Mouse (Mus musculus): Measurements from ENCODE around the gene Spag6. TPM values are rescaled to one million over a fixed set of nuclear protein-coding genes. Genes with fewer than 3 reads are reported as not detected.

Spag6 gene
- polyA plus RNA-seq, 1 experiment from 2014 or later: not detected

DNA sequence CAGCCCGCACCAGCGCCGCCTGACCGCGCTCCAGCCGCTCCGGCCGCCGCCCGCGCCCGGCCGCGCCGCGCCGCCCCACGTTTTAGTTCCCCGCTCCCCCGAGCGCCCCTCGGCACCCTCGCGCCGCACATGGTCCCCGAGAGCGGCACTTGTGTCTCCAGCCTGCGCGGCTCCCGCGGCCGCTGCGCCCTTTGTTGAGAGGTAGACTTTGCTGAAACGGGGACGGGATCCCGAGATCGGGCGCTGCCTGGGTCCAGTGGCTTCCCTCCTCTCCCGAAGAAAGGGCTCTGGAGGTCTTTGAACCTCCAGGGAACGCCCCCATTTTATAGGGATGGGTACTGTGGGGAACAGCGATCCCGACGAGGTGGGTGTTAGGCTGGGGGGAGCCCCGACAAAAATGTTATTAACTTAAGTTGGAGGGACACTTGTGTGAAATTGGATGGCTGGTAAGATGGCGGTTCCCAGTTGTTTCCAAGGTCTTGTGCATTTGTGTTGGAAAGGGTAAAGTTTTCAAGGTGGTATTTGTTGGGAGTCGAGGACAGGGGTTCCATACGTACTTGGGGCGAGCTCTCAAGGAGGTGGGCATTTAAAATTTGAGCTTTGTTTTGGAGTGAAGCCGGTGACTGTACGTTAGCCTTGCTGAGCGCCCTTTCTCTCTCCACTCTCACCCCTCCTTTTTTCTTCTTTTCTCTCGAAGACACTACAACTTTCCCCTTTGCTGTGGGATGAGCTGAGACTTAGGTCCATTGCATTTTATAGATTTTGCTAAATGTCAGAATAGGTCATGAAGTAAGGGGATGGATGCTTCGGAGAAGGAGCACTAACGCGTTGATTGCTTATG is 16.0 kb upstream of the Spag6 start:
- peak overlapping the region; percentile 88 for H3K4me2 ChIP-seq (replicated peaks; ENCODE audit: low read depth)
- H3K27me3 ChIP-seq (replicated peaks; ENCODE audit: control insufficient read depth, insufficient read depth, low read length): peaks cover 24% of the 10 kb centered on the region
- H3K9me3 ChIP-seq (ENCODE audit: control insufficient read depth): no peaks in the 10 kb centered on the region
- H3K27ac ChIP-seq (ENCODE audit: low read depth, low read length): no peak overlapping the region
- WGBS: 1% methylated on average over 55 of the region's 55 CpGs
- H3K9ac ChIP-seq (ENCODE audit: low read depth, low read length): peak overlapping the region; percentile 88
- no peak for TF ChIP-seq CTCF (IDR thresholded peaks at IDR 0.05; ENCODE audit: low read depth)
- peak overlapping the region; percentile 79 for H3K4me3 ChIP-seq (ENCODE audit: low read depth, low read length)
- peaks cover 7% of the 10 kb centered on the region for H3K4me1 ChIP-seq (replicated peaks; ENCODE audit: control insufficient read depth, insufficient read depth, low read length)
- no peaks in the 10 kb centered on the region for H3K36me3 ChIP-seq (ENCODE audit: control insufficient read depth, insufficient read depth)
- ATAC-seq: 0 out of 2 replicates have a peak, but pooled peaks have one; percentile 2

DNA sequence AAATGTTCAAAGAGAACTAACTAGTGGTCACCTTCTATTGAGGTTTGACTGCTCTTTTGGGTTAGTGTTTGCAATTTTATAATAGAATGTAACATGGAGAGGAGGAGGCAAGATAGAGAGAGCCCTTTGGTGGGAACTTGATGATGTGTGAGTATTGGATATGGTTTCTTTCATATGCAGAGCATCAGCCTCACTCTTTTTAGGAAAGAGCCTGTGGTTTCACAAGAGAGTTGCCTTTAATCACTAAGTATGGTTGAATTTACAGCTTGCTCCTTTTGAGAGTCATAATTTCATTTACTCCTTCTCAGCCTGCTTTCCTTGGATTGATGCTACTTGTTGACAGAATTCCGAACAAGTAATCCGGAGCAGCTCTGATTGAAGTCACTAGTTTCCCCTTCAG is 14.1 kb upstream of the Spag6 start:
- Histone ChIP-seq H3K4me3 (ENCODE audit: low read depth, low read length) (no peak overlapping the region), H3K4me2 (replicated peaks; ENCODE audit: low read depth) (no peak overlapping the region), H3K36me3 (ENCODE audit: control insufficient read depth, insufficient read depth) (peaks cover 6% of the 10 kb centered on the region; the same call in 1 of the 2 replicates), H3K27ac (ENCODE audit: low read depth, low read length) (no peak overlapping the region), H3K9me3 (ENCODE audit: control insufficient read depth) (no peaks in the 10 kb centered on the region), H3K4me1 (replicated peaks; ENCODE audit: control insufficient read depth, insufficient read depth, low read length) (peaks cover 7% of the 10 kb centered on the region), H3K27me3 (replicated peaks; ENCODE audit: control insufficient read depth, insufficient read depth, low read length) (peaks cover 24% of the 10 kb centered on the region), H3K9ac (ENCODE audit: low read depth, low read length) (no peak overlapping the region)
- 95% methylated on average over 2 of the region's 2 CpGs for WGBS
- no peak for ATAC-seq
- TF ChIP-seq CTCF (IDR thresholded peaks at IDR 0.05; ENCODE audit: low read depth): no peak

DNA sequence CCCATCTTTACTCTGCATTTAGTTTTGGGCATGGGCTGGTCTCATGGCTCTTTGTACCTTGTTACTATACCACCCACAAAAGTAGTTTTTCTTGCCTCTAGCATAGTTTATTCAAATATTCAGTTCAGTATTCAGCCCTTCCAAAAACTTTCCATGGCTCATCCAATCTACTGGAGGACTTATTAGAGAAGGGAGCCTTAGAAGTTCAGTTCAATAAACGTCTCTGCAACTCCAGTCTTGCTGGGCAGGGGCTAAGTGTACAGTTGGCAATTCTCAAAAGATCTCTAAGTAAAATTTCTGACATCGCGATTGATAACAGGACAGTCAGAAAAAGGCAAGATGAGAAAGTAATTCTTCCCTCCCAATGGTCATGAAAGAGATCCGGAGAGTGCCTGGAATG is 13.3 kb upstream of the Spag6 start:
- peak overlapping the region; percentile 13; the same call in 1 of the 2 replicates for H3K4me3 ChIP-seq (ENCODE audit: low read depth, low read length)

DNA sequence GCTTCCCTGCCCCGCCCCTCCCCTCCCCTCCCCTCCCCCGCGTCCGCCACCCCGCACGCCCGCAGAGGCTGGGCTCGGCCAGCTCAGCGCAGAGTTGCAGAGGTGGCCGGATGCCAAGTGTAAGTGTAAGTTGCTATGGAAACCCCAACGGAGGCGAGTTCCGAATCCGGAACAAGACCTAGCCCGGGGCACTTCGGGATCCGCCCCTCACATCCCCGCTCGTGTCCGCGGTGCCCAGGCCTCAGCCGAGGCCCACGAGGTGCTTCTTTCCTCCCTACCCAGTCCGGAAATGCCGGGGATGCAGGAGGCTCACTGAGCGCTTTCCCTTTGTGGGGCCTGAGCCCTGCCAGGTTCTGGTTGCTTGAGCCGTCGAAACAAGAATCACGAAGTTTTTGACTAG is 12.9 kb upstream of the Spag6 start:
- TF ChIP-seq CTCF (IDR thresholded peaks at IDR 0.05; ENCODE audit: low read depth): no peak
- Histone ChIP-seq H3K4me3 (ENCODE audit: low read depth, low read length) (peak overlapping the region; percentile 13; the same call in 1 of the 2 replicates), H3K9ac (ENCODE audit: low read depth, low read length) (no peak overlapping the region), H3K4me1 (replicated peaks; ENCODE audit: control insufficient read depth, insufficient read depth, low read length) (peaks cover 7% of the 10 kb centered on the region), H3K27me3 (replicated peaks; ENCODE audit: control insufficient read depth, insufficient read depth, low read length) (peaks cover 24% of the 10 kb centered on the region), H3K9me3 (ENCODE audit: control insufficient read depth) (no peaks in the 10 kb centered on the region), H3K27ac (ENCODE audit: low read depth, low read length) (no peak overlapping the region), H3K36me3 (ENCODE audit: control insufficient read depth, insufficient read depth) (peaks cover 6% of the 10 kb centered on the region; the same call in 1 of the 2 replicates), H3K4me2 (replicated peaks; ENCODE audit: low read depth) (peak overlapping the region; percentile 59)
- WGBS: 33% methylated on average over 29 of the region's 29 CpGs
- ATAC-seq: no peak

More for the DNA sequence above, 13.3 kb upstream of the Spag6 start:
- Histone ChIP-seq H3K4me2 (replicated peaks; ENCODE audit: low read depth) (peak overlapping the region; percentile 59), H3K36me3 (ENCODE audit: control insufficient read depth, insufficient read depth) (peaks cover 6% of the 10 kb centered on the region; the same call in 1 of the 2 replicates), H3K9ac (ENCODE audit: low read depth, low read length) (no peak overlapping the region), H3K27ac (ENCODE audit: low read depth, low read length) (no peak overlapping the region), H3K27me3 (replicated peaks; ENCODE audit: control insufficient read depth, insufficient read depth, low read length) (peaks cover 24% of the 10 kb centered on the region), H3K4me1 (replicated peaks; ENCODE audit: control insufficient read depth, insufficient read depth, low read length) (peaks cover 7% of the 10 kb centered on the region), H3K9me3 (ENCODE audit: control insufficient read depth) (no peaks in the 10 kb centered on the region)
- WGBS: 14% methylated on average over 4 of the region's 4 CpGs
- ATAC-seq: no peak
- no peak for TF ChIP-seq CTCF (IDR thresholded peaks at IDR 0.05; ENCODE audit: low read depth)

DNA sequence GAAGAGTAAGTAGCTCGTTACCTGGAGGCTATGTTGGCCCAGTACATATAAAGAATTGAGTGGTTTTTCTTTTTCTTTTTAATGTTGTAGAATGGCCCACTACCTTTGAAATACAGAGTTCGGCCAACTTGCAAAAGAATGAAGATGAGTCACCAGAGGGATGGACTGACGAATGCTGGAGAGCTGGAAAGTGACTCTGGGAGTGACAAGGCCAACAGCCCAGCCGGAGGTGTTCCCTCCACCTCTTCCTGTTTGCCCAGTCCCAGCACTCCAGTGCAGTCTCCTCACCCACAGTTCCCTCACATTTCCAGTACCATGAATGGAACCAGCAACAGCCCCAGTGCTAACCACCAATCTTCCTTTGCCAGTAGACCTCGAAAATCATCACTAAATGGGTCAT is 9.8 kb upstream of the Spag6 start:
- Histone ChIP-seq H3K27ac (ENCODE audit: low read depth, low read length) (no peak overlapping the region), H3K4me1 (replicated peaks; ENCODE audit: control insufficient read depth, insufficient read depth, low read length) (no peaks in the 10 kb centered on the region), H3K9me3 (ENCODE audit: control insufficient read depth) (no peaks in the 10 kb centered on the region), H3K9ac (ENCODE audit: low read depth, low read length) (no peak overlapping the region), H3K4me2 (replicated peaks; ENCODE audit: low read depth) (no peak overlapping the region), H3K4me3 (ENCODE audit: low read depth, low read length) (no peak overlapping the region), H3K36me3 (ENCODE audit: control insufficient read depth, insufficient read depth) (peaks cover 6% of the 10 kb centered on the region; the same call in 1 of the 2 replicates), H3K27me3 (replicated peaks; ENCODE audit: control insufficient read depth, insufficient read depth, low read length) (peaks cover 37% of the 10 kb centered on the region)
- 89% methylated on average over 5 of the region's 5 CpGs for WGBS
- no peak for TF ChIP-seq CTCF (IDR thresholded peaks at IDR 0.05; ENCODE audit: low read depth)
- no peak for ATAC-seq

DNA sequence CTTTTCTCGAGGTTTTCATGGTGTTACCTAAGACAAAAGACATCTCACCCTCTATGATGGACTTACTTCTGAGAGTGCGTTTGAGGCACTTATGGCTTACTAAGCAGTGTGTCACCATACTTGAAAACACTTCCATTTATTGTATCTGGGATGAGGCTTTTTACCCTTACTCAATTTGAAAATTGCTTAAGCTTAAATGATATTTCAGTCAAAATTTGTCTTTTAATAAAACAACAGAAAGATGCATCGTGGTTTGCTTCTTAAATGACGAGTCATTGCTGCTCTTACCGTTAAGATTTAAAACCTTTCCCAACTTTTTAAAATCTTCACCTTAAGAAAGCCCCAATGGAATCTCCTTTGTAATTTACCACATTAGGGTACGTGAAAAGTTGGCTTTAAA is 7.4 kb upstream of the Spag6 start:
- Histone ChIP-seq H3K9me3 (ENCODE audit: control insufficient read depth) (no peaks in the 10 kb centered on the region), H3K27ac (ENCODE audit: low read depth, low read length) (no peak overlapping the region), H3K36me3 (ENCODE audit: control insufficient read depth, insufficient read depth) (peaks cover 6% of the 10 kb centered on the region; the same call in 1 of the 2 replicates), H3K9ac (ENCODE audit: low read depth, low read length) (no peak overlapping the region), H3K4me1 (replicated peaks; ENCODE audit: control insufficient read depth, insufficient read depth, low read length) (peaks cover 5% of the 10 kb centered on the region; the same call in 1 of the 2 replicates), H3K4me3 (ENCODE audit: low read depth, low read length) (no peak overlapping the region), H3K4me2 (replicated peaks; ENCODE audit: low read depth) (no peak overlapping the region), H3K27me3 (replicated peaks; ENCODE audit: control insufficient read depth, insufficient read depth, low read length) (peaks cover 46% of the 10 kb centered on the region)
- TF ChIP-seq CTCF (IDR thresholded peaks at IDR 0.05; ENCODE audit: low read depth): no peak
- no peak for ATAC-seq
- WGBS: 82% methylated on average over 6 of the region's 6 CpGs
